Mouse (Mus musculus) adrenal gland, postnatal 14 days (tissue): ENCODE data around the gene Brd4. TPM values are rescaled to one million over a fixed set of nuclear protein-coding genes. Genes with fewer than 3 reads are reported as not detected.

Source experiments
- DNase-seq: peaks from one replicate; pipeline ENCODE4 v3.0.0; 2021; ENCODE audit warnings: mixed read lengths
- total RNA-seq: library from RNA; stranded (reverse); gene quantifications from 2 replicates; pipeline ENCODE4 v1.2.3, GENCODE M21; 2021

The Brd4 gene
- total RNA-seq, 1 experiment from 2014 or later, result 118 TPM

- no peak for DNase-seq
These were observed 114.8 kb downstream of the Brd4 start for GRCm38 (mm10) chr17:32169518-32170225.

DNA sequence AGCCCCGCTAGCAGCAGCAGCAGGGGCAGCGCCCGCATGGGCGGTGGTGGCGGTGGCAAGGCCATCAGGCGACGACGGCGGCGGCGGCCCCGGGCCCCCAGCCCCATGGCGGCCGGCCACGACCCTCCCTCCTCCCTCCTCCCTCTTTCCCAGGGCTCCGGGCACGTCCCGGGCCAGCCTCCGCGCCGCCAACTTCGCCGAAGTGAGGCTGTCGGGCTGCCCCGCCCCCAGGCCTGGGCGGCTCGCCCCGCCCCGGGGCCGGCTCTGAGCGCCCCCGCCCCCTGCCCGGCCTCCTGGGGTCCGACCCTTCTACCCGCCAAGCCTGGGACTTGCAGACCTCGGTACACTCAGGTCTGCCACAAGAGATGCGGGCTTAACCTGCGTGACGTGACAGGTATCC, 117.8 kb downstream of the Brd4 start, which contains the start of gene Notch3:
TSS of gene Notch3 (minus strand) at position 166 of the 400 bp plus-strand sequence.
- DNase-seq, result peak; percentile 61

DNA sequence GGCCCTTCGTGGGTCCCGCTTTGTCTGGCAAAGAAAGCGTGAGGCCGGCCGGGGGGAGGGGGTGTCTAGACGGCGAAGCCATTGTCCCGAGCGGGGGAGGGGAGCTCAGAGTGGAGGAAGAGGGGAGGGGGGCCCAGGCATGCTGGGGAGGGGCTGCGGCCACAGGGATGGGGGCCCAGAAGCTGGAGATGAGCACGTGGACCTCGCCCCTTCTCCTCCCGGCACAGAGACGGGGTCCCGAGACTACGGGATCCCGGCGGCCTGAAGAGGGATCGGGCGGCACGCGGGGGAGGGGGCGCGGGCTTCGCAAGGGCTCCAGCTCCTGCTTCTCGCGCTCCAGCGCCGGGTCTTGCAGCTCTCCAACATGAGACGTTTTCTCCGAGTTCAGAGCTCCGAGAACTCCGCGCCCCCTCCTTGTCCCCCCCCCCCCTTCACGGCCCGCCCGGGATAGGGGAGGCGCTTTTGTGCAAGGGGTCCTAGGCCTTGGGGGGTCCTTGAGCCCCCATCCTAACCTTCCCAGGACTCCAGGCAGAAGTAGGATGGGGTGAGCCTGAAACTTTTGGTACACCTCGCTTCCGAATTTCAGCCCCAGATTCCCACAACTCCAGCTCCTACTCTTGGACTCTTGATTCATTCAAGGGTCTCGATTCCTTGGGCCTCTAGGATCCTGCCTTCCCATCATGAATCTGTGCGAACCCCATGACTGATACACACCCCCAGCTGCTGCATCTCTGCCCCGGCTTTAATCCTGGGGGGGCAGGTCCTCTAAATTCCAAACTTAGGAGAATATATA, 118.5 kb downstream of the Brd4 start:
- DNase-seq, result peak; percentile 70

DNA sequence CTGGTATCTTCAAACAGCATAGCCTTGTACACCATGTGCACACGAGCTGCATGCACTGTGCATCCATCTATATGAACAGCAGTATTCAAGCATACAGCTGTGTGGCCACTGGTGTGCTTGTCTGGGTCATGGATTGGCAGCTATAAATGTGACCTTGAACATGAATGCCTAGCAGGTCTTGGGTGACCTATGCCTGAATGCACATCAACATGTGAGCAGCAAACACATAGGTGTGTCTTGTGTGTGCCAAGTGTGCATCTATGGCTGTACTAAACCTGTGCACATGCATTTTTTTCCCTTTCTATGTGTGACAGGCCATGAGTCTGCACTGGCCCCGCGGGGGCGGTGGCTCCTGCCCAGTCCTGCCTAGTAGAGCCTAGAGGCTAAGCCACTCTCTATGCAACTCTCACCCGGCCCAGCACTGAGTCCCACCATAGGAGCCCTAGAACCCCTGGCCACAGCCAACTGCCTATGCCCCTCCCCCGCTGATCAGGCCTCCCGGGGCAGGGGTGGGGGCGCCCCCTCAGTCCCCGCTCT, 119.2 kb downstream of the Brd4 start:
- DNase-seq, result no peak

DNA sequence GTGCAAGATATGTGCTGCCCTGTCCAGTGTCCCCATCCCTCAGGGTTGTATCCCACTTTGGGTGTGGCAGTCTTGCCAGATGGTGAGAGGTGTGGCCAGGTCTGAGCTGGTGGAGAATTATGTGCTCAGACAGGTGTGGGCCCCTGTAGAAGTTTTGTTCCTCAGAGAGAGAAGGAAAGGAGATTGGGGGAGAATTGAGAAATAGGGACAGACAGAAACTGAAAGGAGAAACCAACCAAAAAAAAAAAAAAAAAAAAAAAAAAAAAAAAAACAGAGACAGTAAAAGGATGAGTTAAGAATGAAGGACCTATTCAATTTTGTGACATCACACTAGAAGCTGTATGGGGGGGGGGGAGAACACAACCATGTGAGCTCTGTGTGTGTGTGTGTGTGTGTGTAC, 119.7 kb downstream of the Brd4 start:
- DNase-seq, result no peak

GRCm38 (mm10) chr17:32163910-32164650, 120.4 kb downstream of the Brd4 start:
- DNase-seq, result peak; percentile 25

DNA sequence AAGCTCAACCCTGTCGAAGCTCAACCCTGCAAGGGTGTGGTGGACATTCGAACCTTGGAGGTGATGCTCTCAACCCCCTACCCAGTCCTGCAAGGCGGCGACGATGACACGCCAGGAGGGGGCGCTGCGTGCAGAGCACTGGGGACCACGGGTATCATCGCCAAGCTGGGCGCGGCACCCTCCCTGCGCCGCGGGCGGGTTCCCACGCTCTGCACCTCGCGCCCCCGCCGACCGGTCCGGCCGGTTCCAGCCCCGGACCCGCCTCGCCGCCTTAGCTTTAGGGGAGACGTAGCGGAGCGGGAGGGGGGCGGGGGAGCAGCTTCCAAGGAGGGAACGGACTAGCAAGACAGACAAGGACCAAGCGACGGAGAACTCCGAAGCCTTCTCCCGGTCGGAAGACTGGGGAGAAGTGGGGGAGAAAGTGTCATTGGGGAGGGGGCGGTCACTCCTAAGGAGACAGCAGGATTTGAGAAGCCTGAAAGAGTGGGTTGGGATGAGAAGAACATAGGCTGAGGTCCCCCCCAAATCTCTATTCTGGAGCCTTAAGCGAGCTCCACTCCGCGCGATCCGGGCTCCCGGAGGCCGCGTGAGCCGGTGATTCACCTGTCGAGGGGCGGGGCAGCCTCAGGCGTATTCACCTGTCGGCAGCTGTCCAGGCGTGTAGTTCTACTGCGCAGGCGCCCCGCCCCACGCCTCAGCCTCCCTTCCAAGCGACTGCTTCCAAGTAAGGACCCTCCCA, 122.2 kb downstream of the Brd4 start:
- DNase-seq, result peak; percentile 82

GRCm38 (mm10) chr17:32160882-32161281, 123.6 kb downstream of the Brd4 start:
- no peak for DNase-seq

- DNase-seq, result no peak
These were observed 125.7 kb downstream of the Brd4 start for GRCm38 (mm10) chr17:32158841-32159240.

- no peak for DNase-seq
These were observed 137.8 kb downstream of the Brd4 start for GRCm38 (mm10) chr17:32146718-32147117.

Other genes starting within 250 kb of the Brd4 start
- 24.8 and 26.3 TPM in 2 replicates for gene Rrp1b, start 248.6 kb downstream of the Brd4 start, total RNA-seq
- 0.78 and 0.83 TPM in 2 replicates for gene Hsf2bp, start 248.4 kb downstream of the Brd4 start, total RNA-seq
- gene Notch3, start 117.9 kb downstream of the Brd4 start, total RNA-seq, result 22.9 and 26.2 TPM in 2 replicates
- 0.22 and 0.30 TPM in 2 replicates for gene Ephx3, start 95.2 kb downstream of the Brd4 start, total RNA-seq
- 78.9 and 96.2 TPM in 2 replicates for gene Akap8, start 36.5 kb upstream of the Brd4 start, total RNA-seq
- gene Akap8l, start 65.9 kb upstream of the Brd4 start, total RNA-seq, result 85.5 and 95.0 TPM in 2 replicates
- 41.8 and 47.9 TPM in 2 replicates for gene Wiz, start 104.7 kb upstream of the Brd4 start, total RNA-seq
- 1.7 and 18.1 TPM in 2 replicates for gene Rasal3, start 118.9 kb upstream of the Brd4 start, total RNA-seq
- gene Pglyrp2, start 139.4 kb upstream of the Brd4 start, total RNA-seq, result 4.2 and 14.2 TPM in 2 replicates
- gene Cyp4f39, start 168.0 kb upstream of the Brd4 start, total RNA-seq, result not detected in 2 replicates
- gene Cyp4f17, start 221.3 kb upstream of the Brd4 start, total RNA-seq, result 7.7 and 7.9 TPM in 2 replicates